Mouse (Mus musculus) heart, adult 2 months (tissue): Measurements from ENCODE around the gene H2afx.
"Not testable (repeated sequence)": the region's sequence is repeated elsewhere in the genome, so short reads cannot be mapped to it uniquely, and the experiment has no call there.

Experiments
- EP300 ChIP-seq: fragments of 200-500 bp; IDR thresholded peaks from 2 replicates; pipeline ENCODE4 v1.6.1; 2011; ENCODE audit warnings: low read depth, low read length, control low read depth; ENCODE audit not compliant: insufficient read depth
- POLR2A ChIP-seq: fragments of 200-500 bp; IDR thresholded peaks from 2 replicates; pipeline ENCODE4 v1.6.1; 2011; ENCODE audit warnings: mild to moderate bottlenecking, low read depth, low read length, control low read depth; ENCODE audit not compliant: insufficient read depth

DNA sequence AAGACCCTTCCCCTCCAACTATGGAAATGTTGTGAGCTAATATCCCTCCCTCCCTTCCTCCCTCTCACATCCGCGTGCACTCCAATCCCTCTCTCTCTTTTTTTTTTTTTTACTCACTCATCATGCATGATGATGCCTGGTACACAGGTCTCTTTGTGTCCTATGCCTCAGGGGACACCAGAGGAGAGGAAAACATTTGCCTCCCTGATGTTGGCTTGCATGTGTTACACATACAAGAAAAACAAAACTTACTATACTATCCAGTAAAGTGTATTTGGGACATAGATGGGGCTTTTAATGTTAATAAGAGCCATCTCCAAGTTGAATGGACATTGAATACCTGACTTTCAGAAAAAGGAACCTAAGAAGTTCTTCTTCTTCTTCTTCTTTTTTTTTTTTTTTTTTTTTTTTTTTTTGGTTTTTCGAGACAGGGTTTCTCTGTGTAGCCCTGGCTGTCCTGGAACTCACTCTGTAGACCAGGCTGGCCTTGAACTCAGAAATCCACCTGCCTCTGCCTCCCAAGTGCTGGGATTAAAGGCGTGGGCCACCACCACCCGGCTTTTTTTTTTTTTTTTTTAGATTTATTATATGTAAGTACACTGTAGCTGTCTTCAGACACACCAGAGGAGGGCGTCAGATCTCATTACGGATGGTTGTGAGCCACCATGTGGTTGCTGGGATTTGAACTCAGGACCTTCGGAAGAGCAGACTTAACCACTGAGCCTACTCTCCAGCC, 9.3 kb upstream of the H2afx start:
- TF ChIP-seq POLR2A, EP300: not testable (repeated sequence)
